Mouse (Mus musculus): ENCODE measurements at regions not wholly inside any gene's neighbourhood (a gene's known extent, or its start where the extent isn't known, plus 50 kb on each side); places are given as distances from the start of the nearest gene placed in this dataset.

DNA sequence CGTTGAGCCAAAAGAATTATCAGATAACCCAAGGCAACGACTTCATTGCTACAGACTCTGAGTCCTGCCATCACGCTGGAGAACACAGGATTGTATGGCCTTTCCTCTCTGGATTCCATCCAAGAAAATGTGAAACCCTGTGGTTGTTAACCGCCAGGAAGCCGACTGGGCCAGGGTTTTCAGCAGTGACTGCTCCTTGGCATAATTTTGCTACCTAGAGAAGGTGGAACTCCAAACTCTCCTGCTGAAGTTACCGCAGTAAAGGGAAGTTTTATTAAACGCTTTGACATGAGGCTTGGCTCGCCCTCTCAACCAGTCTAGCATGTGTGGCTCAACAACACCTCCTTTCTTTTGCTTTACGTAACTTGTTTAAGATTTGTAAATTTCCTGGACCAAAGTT lies 116.9 kb downstream of the Wif1 start:
- H3K36me3 ChIP-seq (ENCODE audit: control insufficient read depth, insufficient read depth, low read length), result no peaks in the 10 kb centered on the region
- no peak overlapping the region for H3K4me3 ChIP-seq (ENCODE audit: low read depth, low read length)
- no peak overlapping the region for H3K27ac ChIP-seq (ENCODE audit: low read depth, low read length)
- H3K9me3 ChIP-seq (ENCODE audit: control insufficient read depth, low read length), result no peaks in the 10 kb centered on the region
- DNase-seq (ENCODE audit: low spot score, missing footprints), result no peak
- 88% methylated on average over 9 of the region's 9 CpGs for WGBS
- H3K4me1 ChIP-seq (ENCODE audit: control insufficient read depth, insufficient read depth, low read length), result no peaks in the 10 kb centered on the region
- H3K9ac ChIP-seq (ENCODE audit: low read length), result no peak overlapping the region
- H3K4me2 ChIP-seq, result no peak overlapping the region
- H3K27me3 ChIP-seq (ENCODE audit: control insufficient read depth, insufficient read depth, low read length), result no peaks in the 10 kb centered on the region
- no peak for ATAC-seq (ENCODE audit: low FRiP score)

GRCm38 (mm10) chr10:121153625-121154024 lies 119.9 kb downstream of the Wif1 start:
- no peaks in the 10 kb centered on the region for H3K27me3 ChIP-seq (ENCODE audit: control insufficient read depth, insufficient read depth, low read length)
- H3K36me3 ChIP-seq (ENCODE audit: control insufficient read depth, insufficient read depth, low read length), result no peaks in the 10 kb centered on the region
- no peak overlapping the region for H3K4me2 ChIP-seq
- H3K9ac ChIP-seq (ENCODE audit: low read length), result no peak overlapping the region
- DNase-seq (ENCODE audit: low spot score, missing footprints) (no peak), ATAC-seq (ENCODE audit: low FRiP score) (no peak)
- H3K9me3 ChIP-seq (ENCODE audit: control insufficient read depth, low read length), result no peaks in the 10 kb centered on the region
- H3K27ac ChIP-seq (ENCODE audit: low read depth, low read length), result no peak overlapping the region
- no peaks in the 10 kb centered on the region for H3K4me1 ChIP-seq (ENCODE audit: control insufficient read depth, insufficient read depth, low read length)
- 76% methylated on average over 4 of the region's 4 CpGs for WGBS
- no peak overlapping the region for H3K4me3 ChIP-seq (ENCODE audit: low read depth, low read length)

DNA sequence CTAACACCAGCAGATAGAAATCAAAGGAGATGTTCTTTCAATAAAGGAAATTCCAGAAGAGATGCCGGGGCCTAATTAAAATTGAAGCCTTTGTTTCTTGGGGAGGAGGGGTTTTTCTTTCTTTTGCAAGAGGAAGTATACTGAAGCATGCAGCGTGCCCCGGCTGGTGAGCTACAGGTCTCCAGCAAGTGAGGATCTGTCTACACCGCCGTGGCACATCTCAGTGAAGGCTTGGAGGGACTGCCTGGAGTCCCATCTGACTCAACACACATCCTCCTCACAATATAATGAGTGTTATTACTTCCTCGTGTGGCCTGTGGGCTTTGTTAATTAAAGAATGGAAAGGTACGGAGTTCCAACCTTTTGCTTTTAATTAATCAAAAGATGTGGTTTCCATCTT lies 126.7 kb downstream of the Wif1 start:
- ATAC-seq (ENCODE audit: low FRiP score) (no peak), DNase-seq (ENCODE audit: low spot score, missing footprints) (peak; percentile 84)
- Histone ChIP-seq H3K4me3 (ENCODE audit: low read depth, low read length) (no peak overlapping the region), H3K9ac (ENCODE audit: low read length) (no peak overlapping the region), H3K4me1 (ENCODE audit: control insufficient read depth, insufficient read depth, low read length) (no peaks in the 10 kb centered on the region), H3K36me3 (ENCODE audit: control insufficient read depth, insufficient read depth, low read length) (no peaks in the 10 kb centered on the region), H3K4me2 (no peak overlapping the region), H3K9me3 (ENCODE audit: control insufficient read depth, low read length) (peaks cover 2% of the 10 kb centered on the region; the same call in 1 of the 2 replicates), H3K27me3 (ENCODE audit: control insufficient read depth, insufficient read depth, low read length) (no peaks in the 10 kb centered on the region), H3K27ac (ENCODE audit: low read depth, low read length) (no peak overlapping the region)
- 54% methylated on average over 7 of the region's 7 CpGs for WGBS

DNA sequence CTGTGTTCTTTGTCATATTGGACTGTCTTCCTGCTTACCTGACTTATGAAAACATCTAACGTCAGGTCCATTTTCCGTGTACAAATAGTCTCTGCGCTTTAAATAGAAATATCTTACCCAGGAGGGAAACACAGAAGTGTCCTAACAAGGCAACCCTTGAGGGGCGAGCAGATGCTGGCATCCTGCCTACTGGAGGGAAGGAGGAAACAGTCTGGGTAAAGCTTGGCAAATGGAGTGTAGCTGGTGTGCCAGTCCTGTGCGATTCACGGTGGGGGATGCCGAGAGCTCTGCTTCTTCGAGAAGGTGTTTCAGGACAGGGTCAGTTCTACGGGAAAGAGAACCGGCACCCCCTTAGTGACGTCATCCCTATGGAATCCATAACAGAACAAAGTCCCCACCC lies 127.4 kb downstream of the Wif1 start:
- 89% methylated on average over 11 of the region's 11 CpGs for WGBS
- H3K9ac ChIP-seq (ENCODE audit: low read length), result no peak overlapping the region
- H3K27me3 ChIP-seq (ENCODE audit: control insufficient read depth, insufficient read depth, low read length), result no peaks in the 10 kb centered on the region
- peaks cover 2% of the 10 kb centered on the region; the same call in 1 of the 2 replicates for H3K9me3 ChIP-seq (ENCODE audit: control insufficient read depth, low read length)
- peak; percentile 68 for DNase-seq (ENCODE audit: low spot score, missing footprints)
- H3K27ac ChIP-seq (ENCODE audit: low read depth, low read length), result no peak overlapping the region
- ATAC-seq (ENCODE audit: low FRiP score), result no peak
- H3K4me2 ChIP-seq, result no peak overlapping the region
- H3K4me3 ChIP-seq (ENCODE audit: low read depth, low read length), result no peak overlapping the region
- H3K36me3 ChIP-seq (ENCODE audit: control insufficient read depth, insufficient read depth, low read length), result no peaks in the 10 kb centered on the region
- H3K4me1 ChIP-seq (ENCODE audit: control insufficient read depth, insufficient read depth, low read length), result no peaks in the 10 kb centered on the region

GRCm38 (mm10) chr10:121174022-121174421 lies 140.3 kb downstream of the Wif1 start:
- no peak overlapping the region for H3K4me2 ChIP-seq
- H3K4me1 ChIP-seq (ENCODE audit: control insufficient read depth, insufficient read depth, low read length), result no peaks in the 10 kb centered on the region
- no peaks in the 10 kb centered on the region for H3K9me3 ChIP-seq (ENCODE audit: control insufficient read depth, low read length)
- H3K9ac ChIP-seq (ENCODE audit: low read length), result no peak overlapping the region
- no peak for ATAC-seq (ENCODE audit: low FRiP score)
- H3K36me3 ChIP-seq (ENCODE audit: control insufficient read depth, insufficient read depth, low read length), result no peaks in the 10 kb centered on the region
- H3K27me3 ChIP-seq (ENCODE audit: control insufficient read depth, insufficient read depth, low read length), result no peaks in the 10 kb centered on the region
- H3K27ac ChIP-seq (ENCODE audit: low read depth, low read length), result no peak overlapping the region
- H3K4me3 ChIP-seq (ENCODE audit: low read depth, low read length), result no peak overlapping the region
- WGBS, result 95% methylated on average over 9 of the region's 9 CpGs
- DNase-seq (ENCODE audit: low spot score, missing footprints), result no peak

DNA sequence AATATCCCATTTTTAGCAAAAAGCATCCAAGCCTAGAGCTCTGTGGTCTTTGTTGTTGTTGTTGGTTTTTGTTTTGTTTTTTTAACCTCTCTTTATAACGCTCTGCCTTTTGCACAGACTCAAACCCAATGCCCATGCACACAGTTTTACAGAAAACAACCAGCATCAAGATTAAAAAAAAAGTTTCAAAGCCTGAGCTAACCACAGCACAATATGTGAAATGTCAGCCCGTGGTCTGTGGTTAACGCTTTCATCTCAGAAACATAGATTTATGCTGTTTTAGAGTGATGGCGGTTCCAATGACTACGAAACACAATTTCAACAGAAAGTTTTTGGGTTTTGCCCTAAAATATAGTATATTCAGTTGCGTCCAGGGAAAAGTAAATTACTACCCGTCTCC lies 155.4 kb downstream of the Wif1 start:
- DNase-seq (ENCODE audit: low spot score, missing footprints) (no peak), ATAC-seq (ENCODE audit: low FRiP score) (no peak)
- Histone ChIP-seq H3K36me3 (ENCODE audit: control insufficient read depth, insufficient read depth, low read length) (no peaks in the 10 kb centered on the region), H3K27me3 (ENCODE audit: control insufficient read depth, insufficient read depth, low read length) (no peaks in the 10 kb centered on the region), H3K4me3 (ENCODE audit: low read depth, low read length) (no peak overlapping the region), H3K9ac (ENCODE audit: low read length) (no peak overlapping the region), H3K9me3 (ENCODE audit: control insufficient read depth, low read length) (no peaks in the 10 kb centered on the region), H3K4me1 (ENCODE audit: control insufficient read depth, insufficient read depth, low read length) (no peaks in the 10 kb centered on the region), H3K4me2 (no peak overlapping the region), H3K27ac (ENCODE audit: low read depth, low read length) (no peak overlapping the region)
- 90% methylated on average over 7 of the region's 7 CpGs for WGBS

DNA sequence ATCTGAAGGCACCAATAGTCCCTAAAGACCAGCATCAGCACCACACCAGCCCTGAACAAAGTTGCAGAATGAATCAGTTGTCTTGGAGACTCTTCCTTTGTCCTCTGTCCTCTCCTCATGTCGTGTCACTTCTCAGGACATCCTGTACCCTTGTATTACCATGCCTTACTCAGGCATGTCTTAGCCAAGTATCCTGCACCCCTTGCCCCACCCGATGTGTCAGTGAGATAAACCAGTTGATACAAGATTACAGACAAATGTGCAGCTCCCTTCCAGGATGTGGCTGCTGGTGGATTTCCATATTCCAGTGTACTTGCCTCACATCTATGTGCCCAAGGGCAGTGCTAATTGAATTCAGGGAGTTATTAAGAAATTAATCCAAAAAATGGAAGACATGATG lies 151.8 kb downstream of the Tbc1d30 start:
- Histone ChIP-seq H3K4me1 (ENCODE audit: control insufficient read depth, insufficient read depth, low read length) (no peaks in the 10 kb centered on the region), H3K4me3 (ENCODE audit: low read depth, low read length) (no peak overlapping the region), H3K27ac (ENCODE audit: low read depth, low read length) (no peak overlapping the region), H3K36me3 (ENCODE audit: control insufficient read depth, insufficient read depth, low read length) (no peaks in the 10 kb centered on the region), H3K27me3 (ENCODE audit: control insufficient read depth, insufficient read depth, low read length) (no peaks in the 10 kb centered on the region; the same call in 1 of the 2 replicates), H3K9me3 (ENCODE audit: control insufficient read depth, low read length) (no peaks in the 10 kb centered on the region), H3K9ac (ENCODE audit: low read length) (no peak overlapping the region), H3K4me2 (no peak overlapping the region)
- 71% methylated on average over 2 of the region's 2 CpGs for WGBS
- ATAC-seq (ENCODE audit: low FRiP score), result no peak
- DNase-seq (ENCODE audit: low spot score, missing footprints), result no peak

GRCm38 (mm10) chr10:121202531-121202930 lies 148.5 kb downstream of the Tbc1d30 start:
- no peak overlapping the region for H3K27ac ChIP-seq (ENCODE audit: low read depth, low read length)
- 88% methylated on average over 7 of the region's 7 CpGs for WGBS
- DNase-seq (ENCODE audit: low spot score, missing footprints), result peak; percentile 73
- H3K36me3 ChIP-seq (ENCODE audit: control insufficient read depth, insufficient read depth, low read length), result no peaks in the 10 kb centered on the region
- no peak for ATAC-seq (ENCODE audit: low FRiP score)
- H3K9me3 ChIP-seq (ENCODE audit: control insufficient read depth, low read length), result no peaks in the 10 kb centered on the region
- no peak overlapping the region for H3K4me2 ChIP-seq
- no peak overlapping the region for H3K4me3 ChIP-seq (ENCODE audit: low read depth, low read length)
- peaks cover 11% of the 10 kb centered on the region for H3K4me1 ChIP-seq (ENCODE audit: control insufficient read depth, insufficient read depth, low read length)
- no peaks in the 10 kb centered on the region; the same call in 1 of the 2 replicates for H3K27me3 ChIP-seq (ENCODE audit: control insufficient read depth, insufficient read depth, low read length)
- no peak overlapping the region for H3K9ac ChIP-seq (ENCODE audit: low read length)

GRCm38 (mm10) chr10:121205551-121205950 lies 145.5 kb downstream of the Tbc1d30 start:
- WGBS, result 82% methylated on average over 11 of the region's 11 CpGs
- DNase-seq (ENCODE audit: low spot score, missing footprints) (peak; percentile 73), ATAC-seq (ENCODE audit: low FRiP score) (peak; percentile 13; the same call in 1 of the 2 replicates)
- H3K27ac ChIP-seq (ENCODE audit: low read depth, low read length), result peak overlapping the region; percentile 67; the same call in 1 of the 2 replicates
- H3K4me3 ChIP-seq (ENCODE audit: low read depth, low read length), result no peak overlapping the region
- H3K9me3 ChIP-seq (ENCODE audit: control insufficient read depth, low read length), result no peaks in the 10 kb centered on the region
- no peaks in the 10 kb centered on the region for H3K36me3 ChIP-seq (ENCODE audit: control insufficient read depth, insufficient read depth, low read length)
- no peak overlapping the region for H3K9ac ChIP-seq (ENCODE audit: low read length)
- H3K27me3 ChIP-seq (ENCODE audit: control insufficient read depth, insufficient read depth, low read length), result no peaks in the 10 kb centered on the region; the same call in 1 of the 2 replicates
- H3K4me1 ChIP-seq (ENCODE audit: control insufficient read depth, insufficient read depth, low read length), result peaks cover 11% of the 10 kb centered on the region
- H3K4me2 ChIP-seq, result no peak overlapping the region
